Mouse (Mus musculus): Measurements from ENCODE around the gene Vwce.

GRCm38 (mm10) chr19:10671854-10672417, 37.9 kb downstream of the Vwce start:
- TF ChIP-seq POLR2A (IDR thresholded peaks at IDR 0.05; ENCODE audit: low read depth, low read length) (no peak), CTCF (IDR thresholded peaks at IDR 0.05; ENCODE audit: extremely low read depth, insufficient read length, insufficient replicate concordance, low read depth, low read length) (no peak)
